Mouse (Mus musculus) gastrocnemius, postnatal 4 days (tissue): ENCODE measurements around the gene Arl6ip1. TPM values are rescaled to one million over a fixed set of nuclear protein-coding genes. Genes with fewer than 3 reads are reported as not detected.

Source experiments
- DNase-seq, 2 experiments: peaks; one replicate each; pipeline ENCODE4 v3.0.0; 2021 to 2022; ENCODE audit warnings: low spot score in 2 of 2, mixed read lengths in 2 of 2
- total RNA-seq, 2 experiments: library from RNA; stranded (reverse); gene quantifications; 2 replicates each; pipeline ENCODE4 v1.2.3; 2021

The Arl6ip1 gene
- total RNA-seq, 2 experiments from 2014 or later: 49.8 TPM

- no peak for DNase-seq
Observed at GRCm38 (mm10) chr7:118117539-118118210, 11.8 kb downstream of the Arl6ip1 start.

GRCm38 (mm10) chr7:118116787-118117538 lies 12.5 kb downstream of the Arl6ip1 start:
- DNase-seq: no peak

GRCm38 (mm10) chr7:118115877-118116568 lies 13.4 kb downstream of the Arl6ip1 start, which contains the start of gene Rps15a:
Rps15a (minus strand) TSS chr7:118116188.
- peak; percentile 81 to 95 for DNase-seq

- no peak for DNase-seq
Observed at GRCm38 (mm10) chr7:118115533-118115876, 14.0 kb downstream of the Arl6ip1 start.

GRCm38 (mm10) chr7:118113541-118114297 lies 15.7 kb downstream of the Arl6ip1 start:
- no peak for DNase-seq

GRCm38 (mm10) chr7:118111128-118111527 lies 18.3 kb downstream of the Arl6ip1 start:
- no peak for DNase-seq

- DNase-seq: no peak
Observed at GRCm38 (mm10) chr7:118107671-118108070, 21.8 kb downstream of the Arl6ip1 start.

- no peak for DNase-seq
Observed at GRCm38 (mm10) chr7:118104458-118105052, 24.9 kb downstream of the Arl6ip1 start.

- DNase-seq: no peak
Observed at GRCm38 (mm10) chr7:118103462-118104379, 25.7 kb downstream of the Arl6ip1 start.

GRCm38 (mm10) chr7:118102678-118103461 lies 26.6 kb downstream of the Arl6ip1 start:
- no peak for DNase-seq

GRCm38 (mm10) chr7:118102231-118102630 lies 27.2 kb downstream of the Arl6ip1 start:
- no peak for DNase-seq

- DNase-seq: no peak
Observed at GRCm38 (mm10) chr7:118097615-118098014, 31.8 kb downstream of the Arl6ip1 start.

GRCm38 (mm10) chr7:118079987-118080386 lies 49.5 kb downstream of the Arl6ip1 start:
- no peak for DNase-seq

- no peak for DNase-seq
Observed at GRCm38 (mm10) chr7:118079097-118079496, 50.4 kb downstream of the Arl6ip1 start.

Other genes starting within 250 kb of the Arl6ip1 start
- gene Rps15a, start 13.5 kb downstream of the Arl6ip1 start, total RNA-seq: 1,000 to 10,000 TPM in 1 of 2 experiments, 100 to 1,000 TPM in 1; 963 to 1,014 TPM
- gene Smg1, start 114.0 kb upstream of the Arl6ip1 start, total RNA-seq: 10 to 100 TPM; 48.3 to 52.7 TPM